Mouse (Mus musculus) ES-Bruce4 (cell line): ENCODE measurements around the gene Tulp2.

Experiments used
- CTCF ChIP-seq: IDR thresholded peaks from one replicate; pipeline ENCODE4 v1.8.1; 2011; ENCODE audit warnings: low read depth, low read length
- EP300 ChIP-seq: IDR thresholded peaks from 2 replicates; pipeline ENCODE4 v1.6.1; 2011; ENCODE audit warnings: low read depth, low read length; ENCODE audit not compliant: insufficient read depth

- no peak for TF ChIP-seq CTCF
- no peak for TF ChIP-seq EP300
Observed at GRCm38 (mm10) chr7:45482166-45482565, 489 bp downstream of the Tulp2 start.
